Mouse (Mus musculus) hindbrain, embryonic 12.5 days (tissue): ENCODE data around the gene Ammecr1. TPM values are rescaled to one million over a fixed set of nuclear protein-coding genes. Genes with fewer than 3 reads are reported as not detected.

Experiments
- ATAC-seq: fragments of 200-750 bp; cut with Nextera tagmentation; 2 replicates; pipeline ENCODE4 v1.8.0; 2017; ENCODE audit warnings: moderate TSS enrichment; ENCODE audit not compliant: low FRiP score
- H3K27ac ChIP-seq: fragments of 300-500 bp; sonication (generic); 2 replicates; pipeline ENCODE4 v1.5.1; 2016; ENCODE audit warnings: mild to moderate bottlenecking
- H3K27me3 ChIP-seq: fragments of 300-500 bp; sonication (generic); 2 replicates; pipeline ENCODE4 v1.6.1; 2016; ENCODE audit warnings: mild to moderate bottlenecking
- H3K36me3 ChIP-seq: fragments of 300-500 bp; sonication (generic); 2 replicates; pipeline ENCODE4 v1.6.1; 2016; ENCODE audit warnings: mild to moderate bottlenecking
- H3K4me1 ChIP-seq: fragments of 300-500 bp; sonication (generic); 2 replicates; pipeline ENCODE4 v1.6.1; 2016
- H3K4me2 ChIP-seq: fragments of 300-500 bp; sonication (generic); replicated peaks from 2 replicates; pipeline ENCODE4 v1.6.1; 2016; ENCODE audit warnings: mild to moderate bottlenecking
- H3K4me3 ChIP-seq: fragments of 300-500 bp; sonication (generic); 2 replicates; pipeline ENCODE4 v1.5.1; 2016; ENCODE audit warnings: mild to moderate bottlenecking
- H3K9ac ChIP-seq: fragments of 300-500 bp; sonication (generic); 2 replicates; pipeline ENCODE4 v1.6.1; 2016; ENCODE audit warnings: mild to moderate bottlenecking, moderate library complexity
- H3K9me3 ChIP-seq: fragments of 300-500 bp; sonication (generic); replicated peaks from 2 replicates; pipeline ENCODE4 v1.6.1; 2016; ENCODE audit warnings: mild to moderate bottlenecking
- WGBS: fragments of 180-500 bp; shearing (Covaris S2); methylation state at CpG from one replicate; pipeline ENCODE4 v1.1.7; 2016; 5-methylcytosine and 5-hydroxymethylcytosine counted together
- polyA plus RNA-seq: library from polyadenylated mRNA; unstranded; fragments of >200 nt; fragmentation: Nextera tagmentation; extraction: Ambion mirVana; gene quantifications from 2 replicates; pipeline ENCODE4 v1.2.1, GENCODE M21; 2016

Ammecr1 gene
- polyA plus RNA-seq, 1 experiment from 2014 or later: 9.6 TPM

DNA sequence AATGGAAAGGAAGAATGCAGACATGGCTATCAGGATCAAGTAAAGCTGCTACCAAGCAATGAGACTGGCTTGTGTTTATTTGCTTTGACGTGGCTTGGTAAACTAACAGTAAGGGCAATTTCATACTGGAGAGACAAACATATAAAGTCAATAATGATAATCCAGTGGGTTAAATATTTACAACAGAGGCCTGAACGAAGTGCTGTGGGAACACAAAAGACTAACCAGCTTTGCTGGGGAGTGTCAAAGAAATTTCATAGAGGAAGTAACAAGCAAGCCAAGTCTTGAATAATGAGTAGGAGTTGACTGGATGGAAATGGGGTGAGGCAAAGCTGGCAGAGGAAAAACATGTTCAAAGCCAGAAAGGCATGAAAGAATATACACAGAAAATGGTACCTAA lies 63.9 kb downstream of the Ammecr1 start:
- peaks cover 15% of the 10 kb centered on the region for H3K27me3 ChIP-seq
- 73% methylated on average over 2 of the region's 2 CpGs for WGBS
- ATAC-seq: no peak

DNA sequence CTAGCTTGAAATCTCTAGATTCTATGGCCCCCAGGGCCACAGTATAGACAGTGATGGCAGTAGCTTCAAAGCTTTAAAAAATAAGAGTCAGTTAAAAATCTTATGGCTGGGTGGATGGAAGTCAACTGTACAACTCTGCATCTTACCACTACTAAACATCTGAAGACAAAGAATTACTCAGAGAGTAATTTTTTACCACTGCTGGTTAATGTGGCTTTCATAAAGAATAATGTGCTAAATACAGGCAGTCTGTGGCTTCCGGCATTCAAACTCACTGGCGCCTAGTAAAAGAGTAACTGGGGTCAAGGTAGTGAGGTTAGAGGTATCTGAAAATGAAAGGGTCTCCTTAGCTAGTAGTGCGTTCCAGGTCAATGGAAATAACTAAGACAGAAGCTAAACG lies 64.6 kb downstream of the Ammecr1 start:
- no peak overlapping the region for H3K27ac ChIP-seq
- H3K4me3 ChIP-seq: no peak overlapping the region
- no peak for ATAC-seq
- no peaks in the 10 kb centered on the region for H3K9me3 ChIP-seq
- peaks cover 17% of the 10 kb centered on the region for H3K27me3 ChIP-seq
- WGBS: 81% methylated on average over 4 of the region's 4 CpGs
- H3K4me1 ChIP-seq: no peaks in the 10 kb centered on the region
- H3K36me3 ChIP-seq: no peaks in the 10 kb centered on the region
- H3K4me2 ChIP-seq: no peak overlapping the region
- H3K9ac ChIP-seq: no peak overlapping the region

More for the DNA sequence above, 63.9 kb downstream of the Ammecr1 start:
- Histone ChIP-seq H3K4me1 (no peaks in the 10 kb centered on the region), H3K36me3 (no peaks in the 10 kb centered on the region), H3K9ac (no peak overlapping the region), H3K4me3 (no peak overlapping the region), H3K4me2 (no peak overlapping the region), H3K9me3 (no peaks in the 10 kb centered on the region), H3K27ac (no peak overlapping the region)

GRCm38 (mm10) chrX:142898295-142898887 lies 68.1 kb downstream of the Ammecr1 start:
- H3K4me3 ChIP-seq: no peak overlapping the region
- no peak overlapping the region for H3K9ac ChIP-seq
- no peaks in the 10 kb centered on the region for H3K36me3 ChIP-seq
- no peak for ATAC-seq
- peaks cover 10% of the 10 kb centered on the region for H3K27me3 ChIP-seq
- H3K27ac ChIP-seq: no peak overlapping the region
- 84% methylated on average over 9 of the region's 9 CpGs for WGBS
- H3K4me1 ChIP-seq: no peaks in the 10 kb centered on the region
- H3K4me2 ChIP-seq: no peak overlapping the region
- H3K9me3 ChIP-seq: no peaks in the 10 kb centered on the region

DNA sequence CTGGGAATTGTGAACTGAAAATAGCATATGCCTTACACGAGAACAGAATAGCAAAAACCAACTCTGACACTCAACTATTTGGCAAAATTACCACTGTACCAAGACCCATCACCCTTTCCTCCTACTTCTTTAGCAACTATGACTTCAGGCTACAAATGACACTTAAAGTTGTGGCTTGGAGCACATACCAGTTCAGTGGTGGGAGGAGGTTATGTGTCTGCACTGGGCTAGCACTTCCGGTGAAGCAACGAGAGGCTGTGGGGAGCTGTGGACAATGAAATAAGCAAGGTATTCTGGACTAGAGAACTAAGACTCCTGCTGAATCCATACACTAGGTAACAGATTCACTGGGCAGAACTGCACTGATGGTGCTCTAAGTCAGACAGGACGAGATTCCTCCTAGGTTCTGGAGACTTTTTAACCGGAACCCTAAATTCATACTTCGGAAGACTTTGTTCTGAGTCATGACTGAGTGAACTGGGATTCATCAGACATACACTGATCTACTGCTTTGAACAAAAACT lies 69.0 kb downstream of the Ammecr1 start:
- H3K27ac ChIP-seq: no peak overlapping the region
- 94% methylated on average over 6 of the region's 6 CpGs for WGBS
- no peak overlapping the region for H3K9ac ChIP-seq
- no peaks in the 10 kb centered on the region for H3K9me3 ChIP-seq
- H3K4me3 ChIP-seq: no peak overlapping the region
- H3K27me3 ChIP-seq: peaks cover 10% of the 10 kb centered on the region
- no peaks in the 10 kb centered on the region for H3K4me1 ChIP-seq
- no peaks in the 10 kb centered on the region for H3K36me3 ChIP-seq
- no peak for ATAC-seq
- H3K4me2 ChIP-seq: no peak overlapping the region

DNA sequence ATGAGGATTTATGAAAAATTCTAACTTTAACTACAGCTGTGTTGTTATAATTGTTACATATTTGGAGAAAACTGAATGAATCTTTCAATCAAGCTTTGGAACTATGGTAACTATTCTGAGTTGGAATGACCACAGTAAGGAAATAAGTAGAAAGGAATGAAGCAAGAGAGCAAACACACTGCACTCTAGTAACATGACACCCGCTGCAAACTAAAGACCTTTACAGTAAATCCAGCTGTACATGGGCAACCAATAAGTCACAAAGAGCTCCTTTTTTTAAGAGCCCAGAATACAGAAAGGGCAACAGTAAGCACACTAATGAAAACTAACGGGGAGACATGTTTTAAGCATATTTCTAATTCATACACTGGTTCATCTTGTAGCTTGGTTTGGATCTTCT lies 71.2 kb downstream of the Ammecr1 start:
- Histone ChIP-seq H3K27me3 (peaks cover 9% of the 10 kb centered on the region), H3K9me3 (no peaks in the 10 kb centered on the region), H3K9ac (no peak overlapping the region), H3K36me3 (no peaks in the 10 kb centered on the region), H3K4me2 (no peak overlapping the region), H3K4me1 (no peaks in the 10 kb centered on the region), H3K27ac (no peak overlapping the region), H3K4me3 (no peak overlapping the region)
- no peak for ATAC-seq
- 69% methylated on average over 2 of the region's 2 CpGs for whole genome bisulfite sequencing

DNA sequence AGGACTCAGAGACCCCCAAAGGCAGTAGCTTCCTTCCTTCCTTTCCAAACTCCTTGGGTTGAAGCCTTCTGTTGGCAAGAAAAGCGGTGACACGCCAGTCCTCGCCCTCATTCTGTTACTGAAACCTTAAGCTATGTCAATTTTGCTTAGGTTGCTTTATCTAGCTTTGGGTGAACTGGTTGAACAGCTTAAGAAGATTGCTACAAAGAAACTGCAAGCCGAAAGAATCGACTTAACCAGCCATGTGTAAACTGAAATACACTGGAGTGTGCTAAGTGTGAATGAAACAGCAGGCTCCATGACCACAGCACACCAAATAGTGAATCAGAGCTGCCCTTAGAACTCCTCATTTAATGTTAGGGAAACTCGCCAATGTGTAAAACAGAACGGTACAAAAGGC lies 80.6 kb downstream of the Ammecr1 start:
- Histone ChIP-seq H3K9ac (no peak overlapping the region), H3K9me3 (no peaks in the 10 kb centered on the region), H3K36me3 (no peaks in the 10 kb centered on the region), H3K4me2 (no peak overlapping the region), H3K27me3 (peaks cover 14% of the 10 kb centered on the region; the same call in 1 of the 2 replicates), H3K27ac (no peak overlapping the region), H3K4me3 (no peak overlapping the region), H3K4me1 (no peaks in the 10 kb centered on the region)
- no peak for ATAC-seq
- WGBS: 88% methylated on average over 7 of the region's 7 CpGs

DNA sequence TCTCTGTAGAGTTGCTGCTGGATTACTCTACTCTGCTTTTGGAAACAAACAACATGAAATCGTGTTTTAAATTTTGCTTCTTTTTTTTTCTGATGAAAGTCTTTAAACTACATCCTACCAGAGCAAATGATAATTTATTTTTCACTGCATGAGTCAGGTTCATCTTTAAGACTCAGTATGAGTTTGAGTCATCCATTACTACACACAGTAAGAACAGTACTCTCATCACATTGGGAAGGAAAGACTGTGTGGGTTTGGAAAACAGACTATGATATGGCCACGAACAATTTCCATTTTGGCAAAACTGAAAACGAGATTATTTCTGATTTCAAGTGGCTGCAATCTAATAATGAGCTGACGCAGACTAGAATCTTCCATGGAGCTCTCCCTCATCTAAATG lies 82.9 kb downstream of the Ammecr1 start:
- 85% methylated on average over 4 of the region's 4 CpGs for WGBS
- no peak overlapping the region for H3K4me3 ChIP-seq
- H3K4me1 ChIP-seq: no peaks in the 10 kb centered on the region
- H3K27me3 ChIP-seq: peaks cover 14% of the 10 kb centered on the region; the same call in 1 of the 2 replicates
- no peak for ATAC-seq
- H3K36me3 ChIP-seq: no peaks in the 10 kb centered on the region
- no peak overlapping the region for H3K9ac ChIP-seq
- H3K4me2 ChIP-seq: no peak overlapping the region
- H3K9me3 ChIP-seq: no peaks in the 10 kb centered on the region
- no peak overlapping the region for H3K27ac ChIP-seq

DNA sequence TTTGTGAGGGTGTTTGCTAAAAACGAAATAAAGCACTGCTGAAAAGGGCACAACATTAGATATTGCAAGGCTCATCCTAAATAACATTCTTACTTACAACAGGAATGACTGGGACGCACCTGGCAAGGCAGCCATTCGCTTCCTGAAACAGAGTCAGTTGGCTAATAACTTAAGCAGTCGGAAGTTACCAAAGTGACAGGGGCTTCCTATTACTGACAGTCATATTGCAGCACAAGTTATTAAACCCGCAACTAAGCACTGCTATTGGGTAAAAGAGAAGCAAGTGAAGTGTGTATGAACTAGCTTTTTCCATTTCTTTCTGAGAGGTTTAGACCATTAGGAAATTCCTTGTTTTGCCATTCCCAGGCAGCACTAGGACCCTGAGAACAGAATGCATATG lies 84.3 kb downstream of the Ammecr1 start:
- Histone ChIP-seq H3K36me3 (no peaks in the 10 kb centered on the region), H3K4me2 (no peak overlapping the region), H3K27ac (no peak overlapping the region), H3K4me3 (no peak overlapping the region), H3K4me1 (no peaks in the 10 kb centered on the region), H3K27me3 (peaks cover 10% of the 10 kb centered on the region; the same call in 1 of the 2 replicates), H3K9me3 (no peaks in the 10 kb centered on the region), H3K9ac (no peak overlapping the region)
- WGBS: 92% methylated on average over 5 of the region's 5 CpGs
- no peak for ATAC-seq

DNA sequence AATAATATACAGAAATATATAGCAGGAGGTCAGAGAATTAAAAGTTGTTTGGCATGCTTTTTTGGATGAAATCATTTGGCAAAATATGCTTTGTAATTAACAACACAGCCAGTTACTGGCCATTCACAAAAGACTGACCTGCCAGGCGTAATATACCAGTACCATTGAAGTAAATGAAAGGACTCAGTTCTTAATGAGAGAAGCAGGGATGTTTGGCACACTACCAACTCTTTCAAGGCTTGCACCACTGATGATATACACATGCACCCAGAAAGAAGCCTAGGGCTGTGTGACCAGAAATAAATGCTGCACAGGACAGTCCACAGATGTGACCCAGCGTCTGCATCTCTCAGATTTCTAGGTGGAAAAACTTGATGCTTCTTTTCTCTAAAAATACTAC lies 96.7 kb downstream of the Ammecr1 start:
- no peak overlapping the region for H3K4me2 ChIP-seq
- 82% methylated on average over 2 of the region's 2 CpGs for WGBS
- H3K9me3 ChIP-seq: no peaks in the 10 kb centered on the region
- H3K36me3 ChIP-seq: no peaks in the 10 kb centered on the region
- 0 out of 2 replicates have a peak, but pooled peaks cover 2% of the 10 kb centered on the region for H3K27me3 ChIP-seq
- H3K4me1 ChIP-seq: no peaks in the 10 kb centered on the region
- H3K9ac ChIP-seq: no peak overlapping the region
- H3K4me3 ChIP-seq: no peak overlapping the region
- H3K27ac ChIP-seq: no peak overlapping the region
- ATAC-seq: no peak

GRCm38 (mm10) chrX:142848032-142848431 lies 118.5 kb downstream of the Ammecr1 start:
- no peak overlapping the region for H3K27ac ChIP-seq
- 92% methylated on average over 9 of the region's 9 CpGs for WGBS
- H3K27me3 ChIP-seq: peaks cover 3% of the 10 kb centered on the region
- ATAC-seq: no peak
- no peaks in the 10 kb centered on the region for H3K36me3 ChIP-seq
- H3K4me3 ChIP-seq: no peak overlapping the region
- no peaks in the 10 kb centered on the region for H3K4me1 ChIP-seq
- no peaks in the 10 kb centered on the region for H3K9me3 ChIP-seq
- no peak overlapping the region for H3K4me2 ChIP-seq
- no peak overlapping the region for H3K9ac ChIP-seq

- 85% methylated on average over 6 of the region's 6 CpGs for WGBS
Observed at GRCm38 (mm10) chrX:142846266-142846665, 120.3 kb downstream of the Ammecr1 start.

DNA sequence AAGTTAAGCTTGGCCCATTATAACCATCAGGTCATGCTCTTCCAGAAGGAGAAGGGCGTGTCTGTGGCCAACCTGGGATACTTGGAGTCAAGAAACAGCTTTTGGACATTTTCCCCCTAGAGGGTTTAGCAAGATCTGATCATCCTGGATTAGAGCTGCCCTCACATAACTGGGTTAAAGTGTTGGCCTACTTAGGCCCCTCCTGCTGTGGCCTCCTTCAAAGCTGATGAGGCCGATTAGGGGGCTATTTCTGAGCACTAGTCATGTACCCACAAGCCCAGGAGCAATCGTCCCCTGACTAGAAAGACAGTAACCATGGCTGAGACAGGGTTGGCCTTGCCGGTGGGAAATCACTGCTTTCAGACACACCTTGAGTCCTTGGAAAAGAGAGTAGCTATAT lies 124.6 kb downstream of the Ammecr1 start:
- H3K9me3 ChIP-seq: no peaks in the 10 kb centered on the region
- H3K27ac ChIP-seq: no peak overlapping the region
- 87% methylated on average over 4 of the region's 4 CpGs for WGBS
- no peaks in the 10 kb centered on the region for H3K36me3 ChIP-seq
- no peak overlapping the region for H3K4me3 ChIP-seq
- no peak for ATAC-seq
- no peak overlapping the region for H3K9ac ChIP-seq
- H3K27me3 ChIP-seq: peaks cover 3% of the 10 kb centered on the region
- no peaks in the 10 kb centered on the region for H3K4me1 ChIP-seq
- H3K4me2 ChIP-seq: no peak overlapping the region

More at GRCm38 (mm10) chrX:142846266-142846665, 120.3 kb downstream of the Ammecr1 start:
- no peak for ATAC-seq
- Histone ChIP-seq H3K4me1 (no peaks in the 10 kb centered on the region), H3K9ac (no peak overlapping the region), H3K9me3 (no peaks in the 10 kb centered on the region), H3K27me3 (peaks cover 3% of the 10 kb centered on the region), H3K36me3 (no peaks in the 10 kb centered on the region), H3K4me2 (no peak overlapping the region), H3K4me3 (no peak overlapping the region), H3K27ac (no peak overlapping the region)

DNA sequence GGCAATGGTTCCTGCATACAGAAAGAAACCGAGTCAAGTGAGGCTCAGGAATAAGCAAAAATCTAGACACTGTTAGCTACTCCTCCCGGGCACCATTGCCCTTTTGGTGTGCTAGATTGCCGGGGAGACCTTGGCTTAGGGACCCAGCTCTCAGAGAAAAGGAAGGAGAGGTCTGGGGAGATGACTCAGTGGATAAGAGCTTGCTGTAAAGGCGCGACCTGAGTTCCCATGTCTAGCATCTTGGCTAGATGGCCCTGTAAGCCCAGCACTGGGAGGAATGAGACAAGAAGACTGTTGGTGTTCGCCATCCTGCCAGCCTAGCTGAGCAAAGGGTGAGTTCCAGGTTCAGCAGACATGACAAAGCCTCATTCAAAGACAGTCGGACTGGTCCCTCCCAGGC lies 127.1 kb downstream of the Ammecr1 start:
- Histone ChIP-seq H3K4me2 (no peak overlapping the region), H3K9me3 (no peaks in the 10 kb centered on the region), H3K27me3 (no peaks in the 10 kb centered on the region; the same call in 1 of the 2 replicates), H3K36me3 (no peaks in the 10 kb centered on the region), H3K9ac (no peak overlapping the region), H3K4me1 (no peaks in the 10 kb centered on the region), H3K27ac (no peak overlapping the region), H3K4me3 (no peak overlapping the region)
- ATAC-seq: no peak
- WGBS: 87% methylated on average over 7 of the region's 7 CpGs
